Mouse (Mus musculus): ENCODE measurements around the gene Zdhhc14.

GRCm38 (mm10) chr17:5490351-5490750, 2.0 kb upstream of the Zdhhc14 start:
- TF ChIP-seq REST (IDR thresholded peaks at IDR 0.05; ENCODE audit: insufficient read depth, insufficient read length) (no peak), MAX (IDR thresholded peaks at IDR 0.05; ENCODE audit: low read depth) (no peak), POLR2A (IDR thresholded peaks at IDR 0.05; ENCODE audit: insufficient read length, low read depth) (no peak), USF1 (IDR thresholded peaks at IDR 0.05; ENCODE audit: low read depth) (no peak)
